Mouse (Mus musculus) ovary, adult 18-20 months (tissue): Measurements from ENCODE around the gene Erc1.

Experiments used
- DNase-seq: peaks from one replicate; pipeline ENCODE4 v3.0.0; 2022; ENCODE audit warnings: low spot score, mixed read lengths

Erc1 gene

DNA sequence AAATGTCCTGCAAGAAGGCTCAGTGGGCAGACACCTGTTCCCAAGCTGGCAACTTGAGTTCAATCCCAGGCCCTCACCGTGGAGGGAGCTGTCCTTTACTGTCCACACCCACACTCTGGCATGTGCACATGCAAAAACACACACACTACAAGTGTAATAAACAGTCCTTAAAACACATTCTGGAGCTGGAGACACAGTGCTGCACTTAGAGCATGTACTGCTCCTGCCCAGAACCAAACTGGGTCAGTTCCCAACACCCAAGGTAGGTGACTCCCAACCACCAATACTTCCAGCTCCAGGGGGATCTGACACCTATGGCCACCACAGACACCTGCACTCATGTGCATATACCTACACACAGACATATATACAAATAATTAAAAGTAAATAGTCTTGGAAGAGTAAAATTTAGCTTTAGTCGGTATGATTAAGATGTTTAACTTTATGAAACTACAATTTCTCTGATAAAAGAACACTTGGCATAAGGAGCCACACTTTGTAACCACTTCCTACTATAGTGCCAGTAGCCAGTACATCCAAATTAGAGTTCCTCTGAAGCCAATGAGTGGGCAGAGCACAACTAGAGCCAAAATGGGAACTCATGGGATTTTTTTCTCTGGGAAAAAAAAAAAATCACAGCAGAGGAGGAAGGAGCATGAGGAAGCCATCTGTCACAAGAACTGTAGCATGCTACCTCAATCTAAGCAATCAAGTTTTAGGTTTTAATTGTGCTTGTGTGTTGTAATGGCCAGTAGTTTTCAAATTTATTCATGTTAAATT lies 39.1 kb downstream of the Erc1 start:
- no peak for DNase-seq

DNA sequence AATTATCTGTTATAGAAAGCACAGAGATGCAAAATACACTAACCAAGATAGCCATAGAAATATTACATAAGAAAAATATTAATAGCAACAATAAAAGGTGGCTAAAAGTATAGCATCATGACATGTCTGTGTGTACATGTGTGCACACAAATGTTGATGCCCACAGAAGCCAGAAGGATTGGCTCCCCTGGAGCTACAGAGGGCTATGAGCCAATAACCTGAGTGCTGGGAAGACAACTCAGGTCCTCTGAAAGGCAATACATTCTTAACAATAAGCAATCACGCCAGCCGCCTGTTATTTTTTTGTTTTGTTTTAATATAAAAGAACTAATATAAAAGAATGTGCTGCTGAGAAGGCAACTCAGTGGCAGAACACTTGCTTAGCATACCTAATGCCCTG lies 44.7 kb downstream of the Erc1 start:
- DNase-seq = no peak

DNA sequence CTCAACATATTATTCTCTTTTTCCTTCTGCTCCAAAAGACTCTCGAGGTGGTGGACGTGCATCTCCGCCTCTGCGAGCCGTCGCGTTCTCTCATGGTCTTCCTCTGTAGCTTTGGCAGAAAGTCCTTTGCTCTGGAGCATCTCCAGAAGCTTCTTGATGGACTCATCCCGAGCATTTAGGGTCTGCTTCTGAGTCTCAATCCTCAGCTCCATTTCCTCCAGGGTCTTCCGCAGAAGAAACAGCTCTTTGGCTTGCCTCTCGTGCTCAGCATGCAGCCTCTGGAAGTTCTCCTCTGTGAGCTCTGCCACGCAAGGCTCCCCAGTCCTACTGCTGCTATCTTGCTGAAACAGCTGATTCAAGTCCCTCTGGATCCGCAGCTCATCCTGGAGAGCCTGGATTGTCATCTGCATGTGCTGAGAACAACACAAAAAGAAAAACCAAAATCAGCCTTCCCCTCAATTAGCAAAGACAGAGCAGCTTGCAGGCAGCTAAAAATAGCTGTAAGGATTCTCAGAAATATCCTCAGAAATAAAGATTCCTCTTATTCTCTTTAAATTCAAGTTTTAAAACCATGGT lies 51.0 kb downstream of the Erc1 start:
- no peak for DNase-seq

DNA sequence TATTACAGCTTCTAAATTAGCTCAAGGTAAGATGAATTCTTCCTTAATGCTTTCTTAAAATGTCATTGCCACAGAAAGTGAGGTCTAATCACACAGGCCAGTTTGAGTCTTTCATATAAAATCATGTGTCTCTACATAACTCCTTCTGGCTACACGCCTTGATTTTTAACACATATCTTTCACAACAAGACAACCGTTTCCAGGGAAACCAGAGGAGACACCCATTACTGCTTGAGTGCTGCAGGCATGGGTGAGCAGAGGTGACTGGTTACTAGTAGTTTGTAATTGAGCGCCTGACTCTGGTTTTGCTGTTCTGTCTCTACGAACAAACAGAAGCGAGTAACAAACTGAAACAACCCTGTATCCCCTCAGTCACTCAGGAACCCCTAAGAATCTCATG lies 51.7 kb downstream of the Erc1 start:
- DNase-seq = no peak

DNA sequence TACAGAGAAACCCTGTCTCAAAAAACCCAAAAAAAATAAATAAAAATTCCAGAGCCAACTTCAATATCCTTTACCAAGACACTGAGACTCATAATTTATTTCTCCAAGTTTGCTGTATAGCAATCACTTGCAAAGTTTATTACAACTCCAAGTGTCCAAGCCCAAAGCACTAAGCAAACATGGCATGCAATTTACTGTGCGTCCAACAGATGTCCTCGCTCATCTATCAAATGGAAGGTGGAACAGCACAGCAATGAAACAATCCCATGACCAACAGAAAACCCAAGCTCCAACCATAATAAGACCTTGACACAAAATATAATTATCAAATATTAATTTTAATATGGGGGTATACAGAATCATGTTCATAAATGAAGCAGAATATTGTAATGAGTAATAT lies 55.4 kb downstream of the Erc1 start:
- DNase-seq = no peak

DNA sequence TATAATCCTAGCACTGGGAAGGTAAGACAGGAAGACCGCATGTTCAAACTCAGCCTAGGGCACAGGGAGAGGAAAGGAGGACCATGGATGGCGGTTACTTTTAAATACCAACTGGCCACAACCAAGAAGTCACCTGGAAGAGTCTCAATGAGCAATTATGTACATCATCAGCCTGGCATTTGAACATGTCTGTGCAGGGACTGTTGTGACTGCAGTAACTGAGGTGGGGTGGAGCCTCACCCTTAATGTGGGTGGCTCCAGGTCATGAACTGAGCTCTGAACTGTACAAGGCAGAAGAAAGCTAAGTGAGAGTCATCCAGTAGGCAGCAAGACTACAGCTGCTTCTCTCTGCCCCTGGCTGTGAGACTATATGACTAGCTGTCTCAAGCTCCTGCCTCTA lies 65.6 kb downstream of the Erc1 start:
- DNase-seq = no peak

DNA sequence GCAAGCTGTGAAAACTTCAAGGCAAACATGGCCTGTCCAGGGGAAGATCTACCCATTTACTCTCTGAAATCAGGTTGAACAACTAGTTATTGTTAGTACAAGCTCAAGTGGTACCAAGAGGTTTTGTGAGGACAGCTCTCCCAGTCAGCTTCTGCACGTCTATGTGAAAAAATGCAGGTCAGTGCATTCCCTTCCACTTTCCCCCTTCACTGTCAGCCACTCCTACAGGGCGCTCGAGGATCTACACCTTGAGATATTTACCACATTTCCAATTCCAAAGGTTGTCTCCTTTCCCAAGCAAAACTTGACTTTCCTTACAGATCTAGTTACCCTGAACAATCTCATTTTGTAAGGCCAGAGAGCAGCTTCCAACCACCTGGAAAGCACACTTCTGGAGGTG lies 66.9 kb downstream of the Erc1 start:
- DNase-seq = no peak

DNA sequence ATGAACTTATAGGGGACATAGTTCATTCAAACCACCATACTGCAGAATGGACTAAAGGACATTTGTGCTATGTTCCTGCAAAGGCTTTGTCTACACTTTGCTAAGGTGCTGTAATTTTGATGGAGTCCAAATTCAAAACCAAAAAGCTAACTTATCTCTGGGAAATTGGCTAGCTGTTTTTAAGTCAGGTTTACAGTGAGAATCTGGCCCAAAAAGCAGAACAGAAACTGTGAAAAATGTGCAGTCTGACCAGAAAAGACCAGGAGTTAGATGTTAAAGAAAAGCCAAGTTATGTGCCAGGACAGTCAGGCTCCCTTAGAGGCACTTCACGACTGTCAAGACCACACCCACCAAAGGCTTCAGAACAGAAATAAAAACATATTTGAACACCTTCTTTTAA lies 79.2 kb downstream of the Erc1 start:
- no peak for DNase-seq

DNA sequence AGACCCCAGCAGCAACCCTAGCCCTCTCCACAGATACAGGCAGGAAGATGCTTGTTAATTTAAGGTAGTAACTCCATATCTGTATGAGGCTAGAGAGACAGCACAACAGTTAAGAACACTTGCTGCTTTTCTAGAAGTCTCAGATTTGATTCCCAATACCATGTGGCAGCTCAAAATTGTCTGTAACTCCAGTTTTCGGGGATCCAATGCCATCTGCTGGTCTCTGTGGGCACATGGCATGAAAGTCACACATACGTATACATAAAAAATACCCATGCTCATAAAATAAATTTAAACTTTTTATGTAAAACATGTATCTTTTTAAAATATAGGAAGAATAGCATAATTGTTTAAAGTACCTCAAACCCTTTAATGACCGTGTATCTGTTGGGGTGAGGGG lies 83.6 kb downstream of the Erc1 start:
- DNase-seq = no peak

DNA sequence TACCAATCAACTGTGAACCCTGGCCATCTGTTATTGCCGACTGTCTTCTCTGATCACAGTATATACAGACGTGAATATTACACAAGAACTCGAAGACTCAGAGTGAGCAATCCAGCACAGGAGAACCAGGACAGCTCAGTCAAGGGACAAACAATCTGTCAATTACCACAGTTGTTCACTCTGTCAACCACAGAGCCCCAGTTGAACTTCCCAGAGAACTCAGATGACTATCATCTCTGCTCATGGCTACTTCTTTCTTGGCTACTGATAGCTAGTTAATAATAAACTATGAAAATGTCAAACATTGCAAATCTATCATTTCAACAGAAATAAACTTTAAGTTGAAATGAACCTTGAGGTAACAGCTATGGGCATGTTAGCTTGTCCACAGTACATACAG lies 88.1 kb downstream of the Erc1 start:
- no peak for DNase-seq

DNA sequence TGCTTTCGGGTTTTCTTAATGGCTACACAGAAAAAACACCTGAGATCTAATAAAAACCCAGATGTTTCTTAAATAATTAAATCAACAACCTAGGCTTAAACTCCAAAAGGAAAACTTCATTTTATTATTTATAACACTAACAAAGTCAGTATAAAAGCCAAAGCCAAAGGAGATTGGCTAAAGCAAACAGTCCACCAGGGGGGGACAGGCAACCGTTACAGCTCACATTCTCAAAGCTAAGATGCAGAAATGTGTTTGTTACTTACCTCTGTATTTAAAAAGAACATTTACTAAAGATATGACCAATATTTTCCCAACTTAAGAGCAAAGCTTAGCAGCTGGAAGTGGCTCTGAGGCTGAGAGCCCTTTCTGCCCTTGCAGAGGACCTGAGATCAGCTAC lies 89.5 kb downstream of the Erc1 start:
- DNase-seq = no peak

DNA sequence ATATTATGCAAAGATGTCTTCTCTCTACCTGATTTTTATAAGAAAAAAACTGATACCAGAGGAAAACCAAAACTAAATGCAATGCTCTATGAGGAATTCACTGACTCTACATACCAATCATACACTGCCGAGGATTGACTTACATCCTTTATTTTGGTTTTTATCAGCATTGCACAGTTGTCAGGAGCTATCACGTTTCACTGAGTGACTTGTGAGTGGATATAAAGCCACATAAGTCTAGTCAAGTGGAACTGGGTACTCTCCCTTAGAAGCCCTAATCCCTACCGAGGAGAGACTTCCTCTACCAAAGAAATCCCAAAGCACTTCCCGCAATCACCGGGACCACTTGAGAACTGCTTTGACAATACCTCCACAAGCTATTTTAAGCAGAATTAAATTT lies 90.2 kb downstream of the Erc1 start:
- DNase-seq = no peak

DNA sequence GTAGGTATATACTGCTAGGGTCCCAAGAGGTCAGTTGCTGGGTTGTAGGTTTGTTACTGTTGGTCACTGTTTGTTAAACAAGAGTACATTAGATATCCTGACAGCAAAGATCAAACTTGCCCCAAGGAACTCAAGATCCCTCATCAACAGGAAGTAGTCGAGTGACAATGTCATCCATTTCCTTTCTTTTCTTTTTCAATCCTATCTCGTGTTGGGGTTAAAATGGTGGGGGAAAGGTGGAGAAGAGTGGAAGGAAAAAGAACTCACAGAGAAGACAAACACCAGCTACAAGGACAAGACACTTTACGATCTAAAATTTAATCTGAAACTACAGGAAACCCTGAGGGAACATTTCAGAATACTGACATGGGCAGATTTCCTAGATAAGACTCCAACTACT lies 92.1 kb downstream of the Erc1 start:
- DNase-seq = no peak

DNA sequence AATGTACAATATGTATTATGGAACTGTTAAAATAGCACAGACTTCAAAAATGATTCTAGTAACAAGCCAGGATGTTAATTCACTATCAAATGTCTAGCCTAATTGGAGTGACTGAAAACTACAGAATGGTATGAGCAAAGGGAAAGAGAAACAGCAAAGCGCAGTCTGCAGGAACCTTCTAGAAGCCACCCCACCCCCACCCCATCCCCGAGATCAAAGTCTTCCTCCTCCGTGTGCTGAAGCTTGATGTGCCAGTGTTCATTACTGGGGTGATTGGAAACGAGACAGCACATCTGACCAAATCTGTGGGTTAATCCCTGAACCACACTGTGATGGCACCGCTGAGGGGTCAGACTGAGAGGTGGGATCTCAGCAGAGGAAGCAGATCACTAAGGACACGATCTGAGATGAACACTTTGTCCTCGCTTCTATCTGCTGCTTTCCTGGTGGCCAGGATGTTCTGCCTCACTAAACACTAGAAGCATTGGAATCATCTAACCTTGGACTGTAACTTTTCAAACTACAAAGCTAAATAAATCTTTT lies 98.8 kb downstream of the Erc1 start:
- DNase-seq = no peak

DNA sequence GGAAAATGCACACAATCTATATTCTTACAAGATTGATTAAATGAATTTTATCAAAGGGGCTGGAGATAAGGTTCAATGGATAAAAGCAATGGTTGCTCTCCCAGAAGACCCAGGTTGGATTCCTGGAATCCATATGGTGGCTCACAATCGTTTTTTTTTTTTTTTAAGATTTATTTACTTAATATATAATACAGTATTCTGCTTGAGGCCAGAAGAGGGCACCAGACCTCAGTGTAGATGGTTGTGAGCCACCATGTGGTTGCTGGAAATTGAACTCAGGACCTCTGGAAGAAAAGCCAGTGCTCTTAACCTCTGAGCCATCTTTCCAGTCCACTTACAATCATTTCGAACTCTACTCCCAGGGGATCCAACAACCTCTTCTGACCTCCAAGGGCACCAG lies 106.1 kb downstream of the Erc1 start:
- no peak for DNase-seq

DNA sequence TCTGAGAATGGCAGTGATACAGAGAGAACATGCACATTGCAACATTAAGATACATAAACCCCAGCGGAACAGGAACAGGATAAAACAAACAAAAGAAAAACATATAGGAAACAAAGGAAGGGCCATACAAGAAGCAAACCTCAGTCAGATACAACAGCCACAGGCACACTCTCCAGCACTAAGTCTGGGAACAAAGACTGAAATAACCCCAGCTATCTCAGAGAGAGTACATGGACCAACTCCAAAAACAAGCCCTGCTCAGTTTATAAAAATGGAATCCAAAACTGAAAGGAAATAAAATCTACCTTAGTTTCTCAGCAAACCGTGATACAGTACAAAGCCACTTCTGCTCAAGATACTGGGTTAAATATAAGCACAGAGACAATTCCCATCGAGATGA lies 107.4 kb downstream of the Erc1 start:
- DNase-seq = no peak

DNA sequence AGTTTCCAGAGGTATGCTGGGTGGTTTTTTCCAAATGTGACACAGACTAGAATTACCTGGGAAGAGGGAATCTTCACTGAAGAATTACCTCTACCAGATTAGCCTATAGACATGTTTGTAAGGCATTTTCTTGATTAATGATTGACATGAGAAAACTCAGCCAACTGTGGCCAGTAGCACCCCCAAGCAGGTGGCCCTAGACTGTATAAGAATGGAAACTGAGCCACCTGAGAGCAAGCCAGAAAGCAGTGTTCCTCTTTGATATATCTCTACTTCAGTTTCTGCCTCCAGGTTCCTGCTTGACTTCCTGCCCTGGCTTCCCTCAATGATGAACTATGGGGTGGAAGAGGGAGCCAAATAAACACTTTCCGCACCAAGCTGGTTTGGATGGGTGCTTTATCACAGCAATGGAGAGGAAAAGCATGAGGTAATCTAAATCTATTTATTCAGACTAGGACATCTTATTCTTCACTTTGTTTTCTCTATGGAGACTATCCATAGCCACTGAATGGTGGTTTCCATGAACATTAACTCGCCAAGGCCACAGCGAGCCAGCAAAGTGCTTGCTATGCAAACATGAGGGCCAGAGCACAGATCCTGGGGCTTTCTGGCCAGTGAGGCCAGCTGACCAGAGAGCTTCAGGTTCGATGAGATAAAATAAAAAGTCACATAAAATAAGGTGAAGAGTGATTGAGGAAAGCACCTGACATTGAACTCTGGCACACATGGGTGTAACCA lies 109.2 kb downstream of the Erc1 start:
- DNase-seq = no peak

DNA sequence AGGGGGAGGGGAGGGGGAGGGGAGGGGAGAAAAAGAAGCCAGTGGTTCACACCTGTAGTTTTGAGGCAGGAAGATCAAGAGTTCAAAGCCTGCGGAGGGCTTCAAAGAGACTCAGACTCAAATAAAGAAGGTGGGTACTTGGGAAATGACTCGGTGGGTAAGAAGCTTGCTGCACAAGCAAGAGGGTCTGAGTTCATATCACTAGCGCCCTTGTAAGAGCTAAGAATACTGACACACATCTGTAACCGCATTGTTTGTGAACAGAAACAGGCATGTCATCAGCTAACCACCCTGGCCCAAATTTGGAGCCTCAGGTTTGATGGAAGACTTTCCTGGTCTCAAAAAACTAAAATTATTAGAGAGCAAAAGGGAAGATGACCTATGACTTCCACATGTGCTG lies 110.3 kb downstream of the Erc1 start:
- no peak for DNase-seq

DNA sequence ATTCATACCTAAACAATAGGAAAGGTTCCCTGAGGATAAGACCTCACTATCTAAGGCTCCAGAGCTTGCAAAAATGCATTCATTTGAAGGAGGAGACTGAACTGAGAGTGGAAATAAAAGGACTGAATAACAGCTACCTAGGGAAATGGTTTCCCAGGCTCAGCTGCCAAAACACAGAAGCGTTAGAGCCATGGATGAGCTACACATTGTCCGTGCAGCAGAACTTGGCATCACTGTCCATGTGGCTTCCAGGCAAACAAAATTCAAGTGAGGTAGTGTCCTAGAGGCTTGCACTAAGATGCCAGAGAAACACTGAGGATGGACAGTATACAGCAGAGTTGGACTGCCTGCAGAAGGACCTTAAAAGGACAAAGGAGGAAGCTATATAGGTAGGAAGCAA lies 112.0 kb downstream of the Erc1 start:
- no peak for DNase-seq

DNA sequence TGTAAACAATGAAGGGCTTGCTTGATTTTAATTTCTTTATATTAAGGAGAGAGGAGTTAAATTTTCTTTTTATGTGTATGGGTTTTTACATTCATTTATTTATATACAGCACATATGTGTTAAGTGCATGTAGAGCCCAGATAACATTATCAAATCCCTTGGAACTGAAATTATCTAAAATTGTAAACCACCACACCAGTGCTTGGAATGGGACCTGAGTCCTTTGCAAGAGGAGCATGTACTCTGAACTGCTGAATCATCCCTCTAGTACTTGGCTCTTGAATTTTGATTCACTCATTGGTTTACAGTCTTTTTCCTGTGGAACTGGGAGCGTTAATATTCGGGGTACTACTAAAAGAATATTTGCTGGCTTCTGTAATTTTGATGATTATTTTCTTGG lies 116.8 kb downstream of the Erc1 start:
- DNase-seq = no peak

DNA sequence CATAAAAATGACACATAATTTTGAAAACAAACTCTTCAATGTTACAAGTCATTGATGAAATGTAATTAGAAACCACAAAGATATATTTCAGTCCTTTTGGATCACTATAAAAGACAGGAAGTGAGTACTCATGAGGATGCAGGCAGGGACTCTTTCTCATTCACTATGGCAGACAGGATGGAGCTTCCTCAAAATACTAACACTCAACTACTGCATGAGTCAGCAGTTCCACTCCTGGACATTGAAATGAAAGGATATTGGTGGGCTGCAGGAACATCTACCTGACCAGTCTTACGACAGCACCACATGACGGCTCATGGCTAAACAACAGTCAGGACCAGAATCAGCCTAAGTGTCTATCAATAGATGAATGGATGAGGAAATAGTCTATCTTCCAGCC lies 132.7 kb downstream of the Erc1 start:
- DNase-seq = no peak

DNA sequence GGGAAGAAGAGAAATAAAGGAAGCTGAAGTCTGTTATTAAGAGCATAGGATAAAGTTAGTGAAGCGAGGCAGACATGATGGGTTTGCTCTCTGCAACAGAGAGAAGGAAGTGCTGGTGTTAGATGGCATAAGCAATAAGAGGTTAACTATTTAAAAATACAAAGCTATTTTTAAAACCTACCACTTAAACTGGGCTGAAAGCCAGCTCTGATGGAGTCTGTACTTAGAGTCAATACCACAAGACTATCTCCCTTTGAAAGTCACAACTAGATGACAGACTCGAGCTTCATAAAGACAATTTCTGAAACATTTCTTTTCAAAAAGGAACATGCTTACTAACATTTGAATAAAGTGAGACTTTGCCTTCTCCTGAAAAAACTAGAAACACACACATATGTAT lies 134.0 kb downstream of the Erc1 start:
- DNase-seq = no peak

DNA sequence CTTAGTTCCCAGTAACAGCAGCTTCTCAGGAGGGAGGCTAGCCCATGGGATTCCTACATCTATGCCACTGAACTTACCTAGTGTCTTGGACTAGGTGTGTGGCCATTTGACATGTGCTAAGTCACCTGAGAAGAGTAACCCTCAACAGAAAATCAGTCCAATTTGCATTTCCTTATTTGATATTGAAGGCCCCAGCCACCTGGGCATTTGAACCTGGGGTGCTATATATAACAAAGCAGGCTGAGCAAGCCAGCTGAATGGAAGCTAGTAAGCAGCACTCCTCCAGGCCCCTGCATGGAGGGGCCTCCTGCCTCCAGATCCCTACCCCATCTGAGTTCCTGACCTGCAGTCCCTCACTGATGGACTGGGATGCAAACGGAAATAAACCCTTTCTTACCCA lies 135.5 kb downstream of the Erc1 start:
- no peak for DNase-seq
